Mouse (Mus musculus): ENCODE measurements around the gene Pdcd4.

DNA sequence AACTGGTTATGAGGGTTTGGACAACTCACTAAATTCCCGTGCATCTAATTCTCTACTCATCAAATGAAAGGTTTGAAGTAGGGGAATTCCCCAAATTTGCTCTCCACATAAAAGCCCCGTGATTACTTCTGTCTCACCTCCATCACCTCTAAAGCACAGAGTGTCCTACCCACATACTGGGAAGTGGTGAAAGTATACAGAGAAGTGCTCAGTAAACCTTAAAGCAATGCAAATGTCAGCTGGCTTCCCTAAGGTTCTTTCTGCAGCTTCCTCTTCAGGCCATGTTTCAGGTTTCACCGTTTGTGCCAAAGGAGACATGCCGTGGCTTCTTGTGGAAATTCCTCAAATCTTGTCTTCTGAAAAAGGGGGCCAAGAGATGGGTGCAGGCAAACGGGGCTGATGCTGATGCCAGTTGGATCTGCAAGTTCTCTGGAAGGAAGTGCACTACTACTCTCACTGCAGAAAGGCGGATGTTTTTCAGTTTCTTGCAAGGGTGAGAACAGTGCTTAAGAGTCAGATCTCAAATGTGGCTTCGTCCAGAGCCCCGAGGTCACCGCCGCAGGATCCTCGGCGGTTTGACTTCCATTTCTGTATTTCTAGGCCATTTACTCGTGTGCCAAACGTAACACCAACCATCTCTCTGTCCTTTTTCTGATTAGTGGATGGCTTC is 8.0 kb downstream of the Pdcd4 start:
- TF ChIP-seq CTCF (IDR thresholded peaks at IDR 0.05; ENCODE audit: low read depth) = no peak
- no peak for TF ChIP-seq EP300 (IDR thresholded peaks at IDR 0.05; ENCODE audit: low read depth)

Data from liver, postnatal 0 days (tissue).